Mouse (Mus musculus) limb, embryonic 11.5 days (tissue): ENCODE measurements around the gene Rab32. TPM values are rescaled to one million over a fixed set of nuclear protein-coding genes. Genes with fewer than 3 reads are reported as not detected.

Source experiments
- ATAC-seq: fragments of 200-750 bp; cut with Nextera tagmentation; 2 replicates; pipeline ENCODE4 v1.8.0; 2017; ENCODE audit warnings: low read depth; ENCODE audit not compliant: insufficient number of reproducible peaks, low FRiP score, low TSS enrichment
- DNase-seq: peaks from one replicate; pipeline ENCODE4 v3.0.0-alpha.2; 2015; ENCODE audit warnings: low spot score
- H3K27ac ChIP-seq: fragments of 300-500 bp; sonication (generic); replicated peaks from 2 replicates; pipeline ENCODE4 v1.5.1; 2014; ENCODE audit warnings: low read depth, mild to moderate bottlenecking, low read length
- H3K27me3 ChIP-seq: fragments of 300-500 bp; sonication (generic); 2 replicates; pipeline ENCODE4 v1.6.1; 2014; ENCODE audit warnings: mild to moderate bottlenecking, low read length, mixed read lengths; ENCODE audit not compliant: control insufficient read depth, insufficient read depth
- H3K36me3 ChIP-seq: fragments of 300-500 bp; sonication (generic); 2 replicates; pipeline ENCODE4 v1.6.1; 2014; ENCODE audit warnings: mild to moderate bottlenecking, low read length, moderate library complexity, mixed read lengths; ENCODE audit not compliant: control insufficient read depth, insufficient read depth
- H3K4me1 ChIP-seq: fragments of 300-500 bp; sonication (generic); 2 replicates; pipeline ENCODE4 v1.6.1; 2014; ENCODE audit warnings: low read length, mixed read lengths; ENCODE audit not compliant: control insufficient read depth, insufficient read depth
- H3K4me2 ChIP-seq: fragments of 300-500 bp; sonication (generic); 2 replicates; pipeline ENCODE4 v1.6.1; 2014; ENCODE audit warnings: low read depth, mild to moderate bottlenecking, moderate library complexity; ENCODE audit not compliant: severe bottlenecking
- H3K4me3 ChIP-seq: fragments of 300-500 bp; sonication (generic); 2 replicates; pipeline ENCODE4 v1.5.1; 2014; ENCODE audit warnings: low read depth, low read length
- H3K9ac ChIP-seq: fragments of 300-500 bp; sonication (generic); 2 replicates; pipeline ENCODE4 v1.6.1; 2014; ENCODE audit warnings: mild to moderate bottlenecking, low read length
- H3K9me3 ChIP-seq: fragments of 300-500 bp; sonication (generic); 2 replicates; pipeline ENCODE4 v1.6.1; 2016; ENCODE audit warnings: low read length; ENCODE audit not compliant: control insufficient read depth
- WGBS: fragments of 180-500 bp; shearing (Covaris S2); extraction: QIAGEN DNeasy Blood & Tissue Kit; methylation state at CpG from one replicate; pipeline ENCODE4 v1.1.7; 2014; 5-methylcytosine and 5-hydroxymethylcytosine counted together
- polyA plus RNA-seq: library from polyadenylated mRNA; unstranded; fragments of >200 nt; fragmentation: Nextera tagmentation; extraction: Ambion mirVana; gene quantifications from 2 replicates; pipeline ENCODE4 v1.2.1, GENCODE M21; 2014

The Rab32 gene
- polyA plus RNA-seq, 1 experiment from 2014 or later, result 33.5 TPM

DNA sequence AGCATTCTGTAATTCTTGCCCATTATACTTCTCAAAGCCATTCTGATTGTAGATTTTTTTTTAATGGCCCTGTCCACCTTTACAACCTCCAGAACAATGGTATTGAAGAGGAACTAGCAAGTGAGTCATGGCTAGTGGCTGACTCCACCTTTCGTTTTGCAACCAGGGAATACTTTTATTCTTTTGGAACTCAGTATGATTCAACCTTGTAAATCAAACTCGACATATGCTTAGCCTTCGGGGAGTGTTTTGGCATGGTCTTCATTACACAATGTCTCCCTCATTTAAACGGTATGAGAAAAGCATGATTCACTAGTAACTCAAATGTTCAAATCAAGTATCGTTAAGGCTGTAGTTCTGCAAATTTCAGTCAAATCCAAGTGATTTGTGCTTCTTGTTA lies 2.8 kb downstream of the Rab32 start:
- H3K4me3 ChIP-seq, result no peak overlapping the region
- no peak for DNase-seq
- ATAC-seq, result no peak

GRCm38 (mm10) chr10:10550134-10550533 lies 7.9 kb downstream of the Rab32 start:
- no peak for ATAC-seq
- DNase-seq, result no peak
- H3K9me3 ChIP-seq, result no peaks in the 10 kb centered on the region
- H3K9ac ChIP-seq, result no peak overlapping the region
- no peaks in the 10 kb centered on the region for H3K4me1 ChIP-seq
- no peaks in the 10 kb centered on the region for H3K36me3 ChIP-seq
- no peak overlapping the region for H3K4me2 ChIP-seq
- H3K27ac ChIP-seq, result no peak overlapping the region
- 84% methylated on average over 1 of the region's 1 CpGs for WGBS
- no peaks in the 10 kb centered on the region for H3K27me3 ChIP-seq
- no peak overlapping the region for H3K4me3 ChIP-seq

More for the DNA sequence above, 2.8 kb downstream of the Rab32 start:
- Histone ChIP-seq H3K36me3 (no peaks in the 10 kb centered on the region), H3K4me1 (no peaks in the 10 kb centered on the region), H3K9ac (no peak overlapping the region), H3K27ac (no peak overlapping the region), H3K27me3 (no peaks in the 10 kb centered on the region), H3K4me2 (no peak overlapping the region), H3K9me3 (no peaks in the 10 kb centered on the region)
- WGBS, result 69% methylated on average over 5 of the region's 5 CpGs

- no peaks in the 10 kb centered on the region for H3K9me3 ChIP-seq
Measured at GRCm38 (mm10) chr10:10546623-10547022, 11.4 kb downstream of the Rab32 start.

GRCm38 (mm10) chr10:10544955-10545354 lies 13.1 kb downstream of the Rab32 start:
- WGBS, result 91% methylated on average over 3 of the region's 3 CpGs
- Histone ChIP-seq H3K27ac (no peak overlapping the region), H3K4me2 (no peak overlapping the region), H3K36me3 (no peaks in the 10 kb centered on the region), H3K4me3 (no peak overlapping the region), H3K27me3 (no peaks in the 10 kb centered on the region), H3K9ac (no peak overlapping the region), H3K9me3 (no peaks in the 10 kb centered on the region), H3K4me1 (no peaks in the 10 kb centered on the region)
- DNase-seq, result no peak
- ATAC-seq, result no peak

More at GRCm38 (mm10) chr10:10546623-10547022, 11.4 kb downstream of the Rab32 start:
- 66% methylated on average over 5 of the region's 5 CpGs for WGBS
- no peak overlapping the region for H3K9ac ChIP-seq
- no peak overlapping the region for H3K4me2 ChIP-seq
- H3K27me3 ChIP-seq, result no peaks in the 10 kb centered on the region
- no peak for DNase-seq
- H3K36me3 ChIP-seq, result no peaks in the 10 kb centered on the region
- H3K4me3 ChIP-seq, result no peak overlapping the region
- no peak for ATAC-seq
- H3K27ac ChIP-seq, result no peak overlapping the region
- no peaks in the 10 kb centered on the region for H3K4me1 ChIP-seq

Other genes starting within 250 kb of the Rab32 start
- 0.32 and 0.38 TPM in 2 replicates for gene Adgb, start 85.9 kb downstream of the Rab32 start, polyA plus RNA-seq
- not detected in 2 replicates for gene Gm10944, start 123.1 kb upstream of the Rab32 start, polyA plus RNA-seq